Mouse (Mus musculus) ES-E14 (cell line): ENCODE measurements at regions not wholly inside any gene's neighbourhood (a gene's known extent, or its start where the extent isn't known, plus 50 kb on each side); places are given as distances from the start of the nearest gene placed in this dataset.

Experiments
- DNase-seq: peaks from one replicate; pipeline ENCODE4 v3.0.0-alpha.2; 2013; ENCODE audit warnings: low read depth, low spot score
- H3K27ac ChIP-seq: 2 replicates; pipeline ENCODE4 v1.5.1; 2012; ENCODE audit warnings: low read depth, mild to moderate bottlenecking, low read length, moderate library complexity, mixed read lengths; ENCODE audit not compliant: poor library complexity, insufficient read depth, severe bottlenecking
- H3K36me3 ChIP-seq: 2 replicates; pipeline ENCODE4 v1.6.1; 2012; ENCODE audit warnings: mild to moderate bottlenecking, low read length, moderate library complexity, mixed read lengths; ENCODE audit not compliant: control insufficient read depth, poor library complexity, insufficient read depth, severe bottlenecking
- H3K4me1 ChIP-seq, 2 experiments: fragments of 150-350 bp in 1 of 2; sonication (generic) in 1 of 2; 2 replicates each; pipeline ENCODE4 v1.6.1; 2012; ENCODE audit warnings: low read length in 2 of 2, mild to moderate bottlenecking in 1 of 2, mixed read lengths in 1 of 2; ENCODE audit not compliant: control insufficient read depth in 2 of 2, insufficient read depth in 2 of 2, poor library complexity in 1 of 2
- H3K4me3 ChIP-seq, 2 experiments: fragments of 150-350 bp in 1 of 2; sonication (generic) in 1 of 2; 2 replicates each; pipeline ENCODE4 v1.5.1; 2012; ENCODE audit warnings: low read length in 2 of 2, low read depth in 1 of 2, mild to moderate bottlenecking in 1 of 2, mixed read lengths in 1 of 2; ENCODE audit not compliant: insufficient read depth in 1 of 2, poor library complexity in 1 of 2, severe bottlenecking in 1 of 2
- H3K9ac ChIP-seq: 2 replicates; pipeline ENCODE4 v1.6.1; 2012; ENCODE audit warnings: low read depth, mild to moderate bottlenecking, low read length, mixed read lengths; ENCODE audit not compliant: poor library complexity, insufficient read depth, severe bottlenecking
- H3K9me3 ChIP-seq: fragments of 150-350 bp; sonication (generic); 2 replicates; pipeline ENCODE4 v1.6.1; 2012; ENCODE audit warnings: low read depth, mild to moderate bottlenecking, low read length; ENCODE audit not compliant: control insufficient read depth, insufficient read depth
- CHD2 ChIP-seq: IDR thresholded peaks from 2 replicates; pipeline ENCODE4 v1.6.1; 2014; ENCODE audit warnings: mild to moderate bottlenecking, low read depth, low read length, inconsistent platforms
- HCFC1 ChIP-seq: IDR thresholded peaks from 2 replicates; pipeline ENCODE4 v1.6.1; 2012; ENCODE audit warnings: low read length, inconsistent platforms, borderline replicate concordance; ENCODE audit not compliant: insufficient read depth
- MAFK ChIP-seq: IDR thresholded peaks from 2 replicates; pipeline ENCODE4 v1.6.1; 2014; ENCODE audit warnings: mild to moderate bottlenecking, low read depth, low read length, inconsistent platforms; ENCODE audit not compliant: insufficient read depth
- ZC3H11A ChIP-seq: IDR thresholded peaks from 2 replicates; pipeline ENCODE4 v1.6.1; 2012; ENCODE audit warnings: low read depth, mild to moderate bottlenecking, inconsistent platforms, low read length, borderline replicate concordance
- ZNF384 ChIP-seq: IDR thresholded peaks from 2 replicates; pipeline ENCODE4 v1.6.1; 2012; ENCODE audit warnings: low read depth, low read length, inconsistent platforms
- in situ Hi-C, 2 experiments: fragments of 600-800 bp; cut with MboI; formaldehyde crosslinking; loops; one replicate each; pipeline ENCODE4 v1.15.1; 2025; ENCODE audit warnings: low sequenced_read_pairs in 2 of 2, inconsistent platforms in 1 of 2; ENCODE audit not compliant: unreplicated experiment in 2 of 2

DNA sequence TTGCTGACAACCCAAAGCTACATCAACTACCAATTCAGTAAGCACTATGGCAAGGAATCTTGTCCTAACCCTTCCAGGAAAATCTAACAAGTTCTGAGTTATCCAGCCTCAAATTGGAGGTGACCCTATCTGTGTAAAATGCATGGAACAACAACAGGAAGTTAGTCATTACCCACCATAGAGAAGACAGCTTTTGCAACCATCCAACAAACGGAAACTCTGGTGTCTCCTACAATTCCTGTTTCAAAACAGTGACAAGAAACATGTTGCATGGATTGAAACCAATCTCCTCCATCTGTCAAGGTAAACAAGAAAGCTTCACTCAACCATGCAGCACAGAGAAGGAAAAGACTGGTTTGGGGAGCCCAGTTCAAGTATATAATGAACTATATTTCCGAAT, 353.0 kb upstream of the B3galt2 start:
- no peak overlapping the region for H3K27ac ChIP-seq
- H3K4me3 ChIP-seq: no peak overlapping the region
- H3K4me1 ChIP-seq: no peaks in the 10 kb centered on the region
- TF ChIP-seq ZNF384 (no peak), ZC3H11A (no peak), MAFK (no peak), HCFC1 (no peak), CHD2 (no peak)
- H3K36me3 ChIP-seq: no peaks in the 10 kb centered on the region
- H3K9me3 ChIP-seq: no peaks in the 10 kb centered on the region
- no peak overlapping the region for H3K9ac ChIP-seq
- in situ Hi-C loops: no loop called here
- no peak for DNase-seq

- Histone ChIP-seq H3K9me3 (no peaks in the 10 kb centered on the region), H3K4me1 (no peaks in the 10 kb centered on the region), H3K9ac (no peak overlapping the region), H3K36me3 (no peaks in the 10 kb centered on the region), H3K4me3 (no peak overlapping the region), H3K27ac (no peak overlapping the region)
- TF ChIP-seq MAFK (no peak), ZNF384 (no peak), ZC3H11A (no peak), HCFC1 (no peak), CHD2 (no peak)
- DNase-seq: no peak
- in situ Hi-C loops: no loop called here
Observed at GRCm38 (mm10) chr1:143296555-143296954, 343.9 kb upstream of the B3galt2 start.

DNA sequence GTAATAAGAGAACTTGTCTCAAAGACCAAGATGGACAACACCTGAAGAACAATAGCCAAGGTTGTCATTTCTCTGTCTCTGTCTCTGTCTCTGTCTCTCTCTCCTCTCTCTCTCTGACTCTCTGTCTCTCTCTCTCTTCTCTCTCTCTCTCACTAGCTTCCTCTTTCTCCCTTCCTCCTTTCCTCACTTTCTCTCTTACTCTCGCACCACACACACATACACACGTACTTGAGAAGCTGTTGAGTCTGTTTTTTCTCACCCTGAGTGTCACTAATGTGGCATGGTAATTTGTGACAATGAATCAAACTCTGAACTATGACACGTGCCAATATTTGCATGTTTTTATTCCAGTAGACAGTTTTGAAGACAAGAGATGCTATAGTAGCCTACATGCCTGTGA, 333.1 kb upstream of the B3galt2 start:
- no peaks in the 10 kb centered on the region for H3K9me3 ChIP-seq
- H3K27ac ChIP-seq: no peak overlapping the region
- in situ Hi-C loops: no loop called here
- DNase-seq: no peak
- H3K36me3 ChIP-seq: no peaks in the 10 kb centered on the region
- H3K4me1 ChIP-seq: no peaks in the 10 kb centered on the region
- no peak overlapping the region for H3K9ac ChIP-seq
- TF ChIP-seq HCFC1 (no peak), ZC3H11A (no peak)
- H3K4me3 ChIP-seq: no peak overlapping the region

- Histone ChIP-seq H3K36me3 (no peaks in the 10 kb centered on the region), H3K27ac (no peak overlapping the region), H3K9ac (no peak overlapping the region), H3K4me3 (no peak overlapping the region), H3K9me3 (0 out of 2 replicates have a peak, but pooled peaks cover 1% of the 10 kb centered on the region), H3K4me1 (no peaks in the 10 kb centered on the region)
- in situ Hi-C loops: no loop called here
- TF ChIP-seq ZNF384 (no peak), HCFC1 (no peak), MAFK (no peak), CHD2 (no peak), ZC3H11A (no peak)
- no peak for DNase-seq
Observed at GRCm38 (mm10) chr1:143318381-143318780, 322.1 kb upstream of the B3galt2 start.

GRCm38 (mm10) chr1:143319568-143319967, 320.9 kb upstream of the B3galt2 start:
- in situ Hi-C loops: no loop called here
- H3K9me3 ChIP-seq: 0 out of 2 replicates have a peak, but pooled peaks cover 1% of the 10 kb centered on the region
- DNase-seq: no peak
- H3K4me3 ChIP-seq: no peak overlapping the region
- no peaks in the 10 kb centered on the region for H3K4me1 ChIP-seq
- H3K27ac ChIP-seq: no peak overlapping the region
- no peak overlapping the region for H3K9ac ChIP-seq
- no peak for TF ChIP-seq CHD2
- H3K36me3 ChIP-seq: no peaks in the 10 kb centered on the region
